Mouse (Mus musculus) liver, adult 2 months (tissue): ENCODE data around the gene Ralgapa2.

Experiments used
- CTCF ChIP-seq: fragments of 200-500 bp; IDR thresholded peaks from 2 replicates; pipeline ENCODE4 v1.5.1; 2011; ENCODE audit warnings: low read depth, low read length, control low read depth
- POLR2A ChIP-seq: fragments of 200-500 bp; IDR thresholded peaks from 2 replicates; pipeline ENCODE4 v1.6.1; 2011; ENCODE audit warnings: low read length, control low read depth; ENCODE audit not compliant: insufficient read depth; ENCODE audit errors: extremely low read depth

DNA sequence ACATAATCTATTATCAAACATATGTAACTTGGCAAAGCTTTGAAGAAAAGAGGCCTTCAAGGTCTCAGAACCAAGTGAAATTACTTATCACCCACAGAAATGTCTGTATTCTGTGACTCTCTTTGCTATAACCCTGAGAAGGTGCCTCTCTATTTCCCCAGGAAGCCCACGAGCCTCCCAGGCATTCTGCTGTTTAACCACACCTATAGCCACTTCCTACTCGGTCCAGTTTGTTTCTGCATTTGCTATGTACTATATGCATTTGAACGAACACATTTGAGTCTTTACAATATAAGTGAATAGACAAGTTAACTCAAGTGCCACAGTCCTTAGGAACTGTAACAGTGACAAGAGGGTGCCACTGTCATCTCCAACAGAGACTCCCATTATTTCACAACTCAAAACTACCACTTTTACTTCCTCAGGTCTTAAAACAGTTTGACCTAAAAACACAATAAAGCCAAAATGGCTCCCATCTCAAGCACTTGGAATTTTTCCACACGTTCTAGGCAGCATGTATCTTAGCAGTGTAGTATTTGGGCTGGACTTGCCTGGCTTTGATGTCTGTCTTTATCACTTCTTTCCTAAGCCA lies 88.3 kb downstream of the Ralgapa2 start:
- TF ChIP-seq POLR2A (no peak), CTCF (no peak)
